Mouse (Mus musculus) midbrain, embryonic 16.5 days (tissue): Measurements from ENCODE around the gene Phf5a. TPM values are rescaled to one million over a fixed set of nuclear protein-coding genes. Genes with fewer than 3 reads are reported as not detected.
A peak's percentile ranks its signal among the peaks of the same experiment; 100 is the strongest.

Experiments used
- ATAC-seq: fragments of 200-750 bp; cut with Nextera tagmentation; 2 replicates; pipeline ENCODE4 v1.8.0; 2017; ENCODE audit warnings: moderate TSS enrichment
- H3K27ac ChIP-seq: fragments of 300-500 bp; sonication (generic); 2 replicates; pipeline ENCODE4 v1.5.1; 2014; ENCODE audit warnings: mild to moderate bottlenecking, low read length, mixed read lengths
- H3K27me3 ChIP-seq: fragments of 300-500 bp; sonication (generic); 2 replicates; pipeline ENCODE4 v1.6.1; 2014; ENCODE audit warnings: low read depth, low read length, mixed read lengths; ENCODE audit not compliant: control insufficient read depth, insufficient read depth
- H3K36me3 ChIP-seq: fragments of 300-500 bp; sonication (generic); 2 replicates; pipeline ENCODE4 v1.6.1; 2014; ENCODE audit warnings: mild to moderate bottlenecking, low read length, moderate library complexity, mixed read lengths; ENCODE audit not compliant: control insufficient read depth, insufficient read depth
- H3K4me1 ChIP-seq: fragments of 300-500 bp; sonication (generic); 2 replicates; pipeline ENCODE4 v1.6.1; 2014; ENCODE audit warnings: mild to moderate bottlenecking, low read length, mixed read lengths; ENCODE audit not compliant: control insufficient read depth, insufficient read depth
- H3K4me2 ChIP-seq: fragments of 300-500 bp; sonication (generic); 2 replicates; pipeline ENCODE4 v1.6.1; 2014; ENCODE audit warnings: mild to moderate bottlenecking, low read length, mixed read lengths
- H3K4me3 ChIP-seq: fragments of 300-500 bp; sonication (generic); 2 replicates; pipeline ENCODE4 v1.5.1; 2014; ENCODE audit warnings: low read depth, mild to moderate bottlenecking, low read length, moderate library complexity, mixed read lengths
- H3K9ac ChIP-seq: fragments of 300-500 bp; sonication (generic); 2 replicates; pipeline ENCODE4 v1.6.1; 2014; ENCODE audit warnings: low read depth, low read length, mixed read lengths
- H3K9me3 ChIP-seq: fragments of 300-500 bp; sonication (generic); replicated peaks from 2 replicates; pipeline ENCODE4 v1.6.1; 2014; ENCODE audit warnings: mild to moderate bottlenecking, low read length, mixed read lengths; ENCODE audit not compliant: control insufficient read depth, poor library complexity, severe bottlenecking
- WGBS: fragments of 180-500 bp; shearing (Covaris S2); extraction: QIAGEN DNeasy Blood & Tissue Kit; methylation state at CpG from one replicate; pipeline ENCODE4 v1.1.7; 2014; 5-methylcytosine and 5-hydroxymethylcytosine counted together
- polyA plus RNA-seq: library from polyadenylated mRNA; unstranded; fragments of >200 nt; fragmentation: Nextera tagmentation; extraction: Ambion mirVana; gene quantifications from 2 replicates; pipeline ENCODE4 v1.2.1, GENCODE M21; 2015

Gene Phf5a
- polyA plus RNA-seq, 1 experiment from 2014 or later: 117 TPM

- Histone ChIP-seq H3K27ac (no peak overlapping the region), H3K9me3 (no peaks in the 10 kb centered on the region), H3K9ac (no peak overlapping the region), H3K4me1 (no peaks in the 10 kb centered on the region), H3K36me3 (peaks cover 18% of the 10 kb centered on the region), H3K27me3 (no peaks in the 10 kb centered on the region), H3K4me2 (no peak overlapping the region), H3K4me3 (no peak overlapping the region)
- no peak for ATAC-seq
- 88% methylated on average over 9 of the region's 9 CpGs for WGBS
These were observed 25.0 kb downstream of the Phf5a start for GRCm38 (mm10) chr15:81846755-81847154.

GRCm38 (mm10) chr15:81845724-81846123 is 26.0 kb downstream of the Phf5a start:
- H3K9ac ChIP-seq: no peak overlapping the region
- no peaks in the 10 kb centered on the region for H3K27me3 ChIP-seq
- no peak overlapping the region for H3K4me3 ChIP-seq
- no peaks in the 10 kb centered on the region for H3K9me3 ChIP-seq
- H3K4me1 ChIP-seq: no peaks in the 10 kb centered on the region
- no peak overlapping the region for H3K27ac ChIP-seq
- ATAC-seq: no peak
- WGBS: 41% methylated on average over 4 of the region's 4 CpGs
- H3K36me3 ChIP-seq: peaks cover 8% of the 10 kb centered on the region
- H3K4me2 ChIP-seq: no peak overlapping the region

GRCm38 (mm10) chr15:81845033-81845625 is 26.6 kb downstream of the Phf5a start:
- no peaks in the 10 kb centered on the region for H3K4me1 ChIP-seq
- no peak overlapping the region for H3K9ac ChIP-seq
- H3K27ac ChIP-seq: no peak overlapping the region
- H3K4me3 ChIP-seq: no peak overlapping the region
- H3K36me3 ChIP-seq: peaks cover 2% of the 10 kb centered on the region; the same call in 1 of the 2 replicates
- 77% methylated on average over 5 of the region's 5 CpGs for WGBS
- ATAC-seq: no peak
- H3K9me3 ChIP-seq: no peaks in the 10 kb centered on the region
- H3K4me2 ChIP-seq: no peak overlapping the region
- H3K27me3 ChIP-seq: no peaks in the 10 kb centered on the region

GRCm38 (mm10) chr15:81842275-81842674 is 29.4 kb downstream of the Phf5a start:
- H3K4me1 ChIP-seq: no peaks in the 10 kb centered on the region

GRCm38 (mm10) chr15:81840306-81840705 is 31.4 kb downstream of the Phf5a start:
- H3K27me3 ChIP-seq: no peaks in the 10 kb centered on the region
- 93% methylated on average over 7 of the region's 7 CpGs for WGBS
- H3K4me2 ChIP-seq: no peak overlapping the region
- no peak for ATAC-seq
- no peaks in the 10 kb centered on the region for H3K4me1 ChIP-seq
- H3K9ac ChIP-seq: no peak overlapping the region
- no peaks in the 10 kb centered on the region for H3K36me3 ChIP-seq
- H3K4me3 ChIP-seq: no peak overlapping the region
- no peaks in the 10 kb centered on the region for H3K9me3 ChIP-seq
- no peak overlapping the region for H3K27ac ChIP-seq

More at GRCm38 (mm10) chr15:81842275-81842674, 29.4 kb downstream of the Phf5a start:
- WGBS: 91% methylated on average over 7 of the region's 7 CpGs
- H3K4me2 ChIP-seq: no peak overlapping the region
- no peaks in the 10 kb centered on the region for H3K27me3 ChIP-seq
- H3K4me3 ChIP-seq: no peak overlapping the region
- H3K9me3 ChIP-seq: no peaks in the 10 kb centered on the region
- H3K27ac ChIP-seq: no peak overlapping the region
- ATAC-seq: no peak
- no peak overlapping the region for H3K9ac ChIP-seq
- no peaks in the 10 kb centered on the region for H3K36me3 ChIP-seq

GRCm38 (mm10) chr15:81839634-81840033 is 32.1 kb downstream of the Phf5a start:
- no peak overlapping the region for H3K4me3 ChIP-seq
- no peaks in the 10 kb centered on the region for H3K36me3 ChIP-seq
- 66% methylated on average over 5 of the region's 5 CpGs for WGBS
- H3K4me2 ChIP-seq: no peak overlapping the region
- no peak overlapping the region for H3K27ac ChIP-seq
- H3K9me3 ChIP-seq: no peaks in the 10 kb centered on the region
- H3K27me3 ChIP-seq: no peaks in the 10 kb centered on the region
- H3K4me1 ChIP-seq: no peaks in the 10 kb centered on the region
- ATAC-seq: peak; percentile 56; the same call in 1 of the 2 replicates
- no peak overlapping the region for H3K9ac ChIP-seq

GRCm38 (mm10) chr15:81838554-81839235 is 33.0 kb downstream of the Phf5a start:
- Histone ChIP-seq H3K27me3 (no peaks in the 10 kb centered on the region), H3K27ac (no peak overlapping the region), H3K36me3 (no peaks in the 10 kb centered on the region), H3K9ac (no peak overlapping the region), H3K4me3 (no peak overlapping the region), H3K9me3 (no peaks in the 10 kb centered on the region), H3K4me2 (no peak overlapping the region), H3K4me1 (no peaks in the 10 kb centered on the region)
- no peak for ATAC-seq
- WGBS: 58% methylated on average over 14 of the region's 14 CpGs

- no peaks in the 10 kb centered on the region for H3K4me1 ChIP-seq
- no peaks in the 10 kb centered on the region for H3K36me3 ChIP-seq
- no peak overlapping the region for H3K4me2 ChIP-seq
- H3K9ac ChIP-seq: no peak overlapping the region
- no peak overlapping the region for H3K4me3 ChIP-seq
- WGBS: 67% methylated on average over 7 of the region's 7 CpGs
- H3K27ac ChIP-seq: no peak overlapping the region
- H3K9me3 ChIP-seq: no peaks in the 10 kb centered on the region
- ATAC-seq: no peak
- no peaks in the 10 kb centered on the region for H3K27me3 ChIP-seq
These were observed 34.5 kb downstream of the Phf5a start for GRCm38 (mm10) chr15:81836966-81837920.
